ENCODE assay signal across 16 mouse cellular contexts in the genomic region with DNA sequence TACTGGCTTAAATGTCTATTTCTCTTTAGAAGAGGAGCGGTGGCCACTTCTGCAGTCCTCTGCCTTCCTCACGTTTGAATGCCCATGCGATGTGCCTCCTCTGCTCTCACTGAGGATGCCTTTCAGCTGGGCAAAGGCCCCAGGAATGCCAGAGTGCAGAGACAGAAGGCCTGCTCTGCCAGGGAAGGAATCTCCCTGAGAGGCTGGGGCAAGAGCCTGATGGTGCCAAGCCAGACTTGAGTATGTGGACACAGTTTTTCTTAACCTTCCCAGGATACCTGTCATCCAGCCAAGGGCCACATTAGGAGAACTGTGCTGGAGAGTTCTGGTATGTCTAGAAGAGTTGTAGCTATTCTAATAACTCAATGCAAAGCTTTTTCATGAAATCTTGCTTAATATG.
DNase-seq lines count a peak whose midpoint lies in the region; ATAC-seq and TF ChIP-seq lines count a peak whose summit lies in the region.
"Had no signal": no experiment of that assay in that cellular context is flagged by ENCODE, and none has a peak within 500 bp of the region (broad histone marks: within the 10 kb centered on the region; RNA-seq: fewer than 3 reads in every experiment).

No protein-coding gene starts in this region.

- H3K27me3 ChIP-seq in embryonic facial prominence, embryonic 14.5 days (replicated peaks; ENCODE audit: control insufficient read depth, insufficient read depth, low read length) = no peaks in the 10 kb centered on the region
- H3K27me3 ChIP-seq in embryonic facial prominence, embryonic 10.5 days (replicated peaks; ENCODE audit: low read depth, poor library complexity, severe bottlenecking) = no peaks in the 10 kb centered on the region
- H3K27me3 ChIP-seq in midbrain, postnatal 0 days (ENCODE audit: insufficient read depth, low read length) = no peaks in the 10 kb centered on the region
- H3K27me3 ChIP-seq: forebrain, embryonic 13.5 days; megakaryocyte, embryonic 14.5 days had no signal

- no peak overlapping the region for H3K9ac ChIP-seq in embryonic facial prominence, embryonic 14.5 days (ENCODE audit: low read depth, low read length)
- no peak overlapping the region for H3K9ac ChIP-seq in midbrain, postnatal 0 days (replicated peaks; ENCODE audit: low read length, poor library complexity, severe bottlenecking)
- H3K9ac ChIP-seq: forebrain, embryonic 13.5 days had no signal

- H3K9me3 ChIP-seq in embryonic facial prominence, embryonic 14.5 days (ENCODE audit: control insufficient read depth, low read length) = no peaks in the 10 kb centered on the region
- H3K9me3 ChIP-seq in embryonic facial prominence, embryonic 10.5 days = no peaks in the 10 kb centered on the region
- H3K9me3 ChIP-seq in midbrain, postnatal 0 days (ENCODE audit: low read length) = no peaks in the 10 kb centered on the region
- H3K9me3 ChIP-seq: forebrain, embryonic 13.5 days had no signal

- peaks cover 10% of the 10 kb centered on the region for H3K4me1 ChIP-seq in embryonic facial prominence, embryonic 14.5 days (ENCODE audit: control insufficient read depth, insufficient read depth, low read length)
- 0 out of 2 replicates have a peak, but pooled peaks cover 5% of the 10 kb centered on the region for H3K4me1 ChIP-seq in embryonic facial prominence, embryonic 10.5 days
- H3K4me1 ChIP-seq in midbrain, postnatal 0 days (ENCODE audit: insufficient read depth, low read length) = no peaks in the 10 kb centered on the region

- no peak for TF ChIP-seq CTCF in midbrain, postnatal 0 days (IDR thresholded peaks at IDR 0.05)

- 91% methylated on average over 3 of the region's 3 CpGs for WGBS in embryonic facial prominence, embryonic 14.5 days
- WGBS in embryonic facial prominence, embryonic 10.5 days = 84% methylated on average over 3 of the region's 3 CpGs
- 75% methylated on average over 3 of the region's 3 CpGs for WGBS in midbrain, postnatal 0 days

- DNase-seq in embryonic facial prominence, embryonic 14.5 days (ENCODE audit: low spot score) = peak; percentile 28
- DNase-seq in embryonic facial prominence, embryonic 10.5 days (ENCODE audit: low spot score) = no peak
- DNase-seq in Muller cell, postnatal 12 days (ENCODE audit: inconsistent ontology term) = peak; percentile 74
- DNase-seq in cerebellum, adult 8-10 months = peak; percentile 29
- DNase-seq in gastrocnemius, postnatal 25 days = peak; percentile 26
- no peak for DNase-seq in T-cell, adult 2 months (ENCODE audit: low spot score)
- no peak for DNase-seq in midbrain, postnatal 0 days (ENCODE audit: low spot score)
- DNase-seq: kidney, postnatal 10 days; right cerebral cortex, postnatal 14 days; thymus, adult 2 months had no signal

- H3K4me3 ChIP-seq in embryonic facial prominence, embryonic 14.5 days (ENCODE audit: low read depth, low read length) = no peak overlapping the region
- H3K4me3 ChIP-seq in embryonic facial prominence, embryonic 10.5 days = no peak overlapping the region
- H3K4me3 ChIP-seq in midbrain, postnatal 0 days (ENCODE audit: low read depth, low read length) = no peak overlapping the region
- H3K4me3 ChIP-seq: forebrain, embryonic 13.5 days; left cerebral cortex, adult 2 months; megakaryocyte, embryonic 14.5 days; myocyte had no signal

- no peak overlapping the region for H3K4me2 ChIP-seq in embryonic facial prominence, embryonic 14.5 days (ENCODE audit: low read depth, low read length)
- H3K4me2 ChIP-seq in midbrain, postnatal 0 days (ENCODE audit: low read depth, low read length, poor library complexity, severe bottlenecking) = no peak overlapping the region
- H3K4me2 ChIP-seq: forebrain, embryonic 13.5 days had no signal

- ATAC-seq in embryonic facial prominence, embryonic 14.5 days (ENCODE audit: low read depth) = no peak
- ATAC-seq in midbrain, postnatal 0 days (ENCODE audit: low FRiP score) = no peak
- ATAC-seq in frontal cortex, adult (ENCODE audit: low TSS enrichment) = no peak
- ATAC-seq: hindbrain, embryonic 16.5 days had no signal

- H3K36me3 ChIP-seq in embryonic facial prominence, embryonic 14.5 days (ENCODE audit: control insufficient read depth, insufficient read depth, low read length) = no peaks in the 10 kb centered on the region
- H3K36me3 ChIP-seq in embryonic facial prominence, embryonic 10.5 days (replicated peaks) = no peaks in the 10 kb centered on the region
- no peaks in the 10 kb centered on the region for H3K36me3 ChIP-seq in midbrain, postnatal 0 days (ENCODE audit: insufficient read depth, low read length)

- H3K27ac ChIP-seq in embryonic facial prominence, embryonic 14.5 days (replicated peaks; ENCODE audit: low read depth, low read length) = no peak overlapping the region
- no peak overlapping the region for H3K27ac ChIP-seq in embryonic facial prominence, embryonic 10.5 days (replicated peaks)
- no peak overlapping the region for H3K27ac ChIP-seq in midbrain, postnatal 0 days (ENCODE audit: low read depth, low read length)
- H3K27ac ChIP-seq: forebrain, embryonic 13.5 days had no signal

Comparison
In these comparisons a context has a peak if more than half of its experiments do, and no peak if none do; other contexts are left out.
1. DNase-seq: peak in embryonic facial prominence, embryonic 14.5 days (single experiment), Muller cell, postnatal 12 days (single experiment), cerebellum, adult 8-10 months (single experiment) and gastrocnemius, postnatal 25 days (single experiment); none in embryonic facial prominence, embryonic 10.5 days (single experiment), T-cell, adult 2 months (single experiment) and midbrain, postnatal 0 days (single experiment).